Mouse (Mus musculus): ENCODE measurements around the gene Fgf6. TPM values are rescaled to one million over a fixed set of nuclear protein-coding genes. Genes with fewer than 3 reads are reported as not detected.

The Fgf6 gene
- polyA plus RNA-seq (2014; fragmentation: Illumina TruSeq; extraction: RNeasy Lipid Tissue Mini Kit (QIAGEN cat#74804); ENCODE audit: low read depth, low replicate concordance), result not detected

GRCm38 (mm10) chr6:127014906-127015770, at the start of gene Fgf6:
Fgf6 (plus strand) TSS chr6:127015586.

GRCm38 (mm10) chr6:127072817-127073216, 57.4 kb downstream of the Fgf6 start, which contains the start of gene Fgf23:
Fgf23 (plus strand) TSS chr6:127072902.

Other genes starting within 250 kb of the Fgf6 start
- gene Ndufa9, start 166.4 kb upstream of the Fgf6 start, polyA plus RNA-seq (2014; fragmentation: Illumina TruSeq; extraction: RNeasy Lipid Tissue Mini Kit (QIAGEN cat#74804); ENCODE audit: low read depth, low replicate concordance), result 84.5 TPM
- not detected for gene Akap3, start 162.5 kb upstream of the Fgf6 start, polyA plus RNA-seq (2014; fragmentation: Illumina TruSeq; extraction: RNeasy Lipid Tissue Mini Kit (QIAGEN cat#74804); ENCODE audit: low read depth, low replicate concordance)
- gene Dyrk4, start 93.7 kb upstream of the Fgf6 start, polyA plus RNA-seq (2014; fragmentation: Illumina TruSeq; extraction: RNeasy Lipid Tissue Mini Kit (QIAGEN cat#74804); ENCODE audit: low read depth, low replicate concordance), result 0.32 TPM
- 16.2 TPM for gene Rad51ap1, start 76.0 kb upstream of the Fgf6 start, polyA plus RNA-seq (2014; fragmentation: Illumina TruSeq; extraction: RNeasy Lipid Tissue Mini Kit (QIAGEN cat#74804); ENCODE audit: low read depth, low replicate concordance)
- gene D6Wsu163e, start 75.6 kb upstream of the Fgf6 start, polyA plus RNA-seq (2014; fragmentation: Illumina TruSeq; extraction: RNeasy Lipid Tissue Mini Kit (QIAGEN cat#74804); ENCODE audit: low read depth, low replicate concordance), result 22.7 TPM
- gene Fgf23, start 57.3 kb downstream of the Fgf6 start, polyA plus RNA-seq (2014; fragmentation: Illumina TruSeq; extraction: RNeasy Lipid Tissue Mini Kit (QIAGEN cat#74804); ENCODE audit: low read depth, low replicate concordance), result not detected
- gene Tigar, start 94.0 kb downstream of the Fgf6 start, polyA plus RNA-seq (2014; fragmentation: Illumina TruSeq; extraction: RNeasy Lipid Tissue Mini Kit (QIAGEN cat#74804); ENCODE audit: low read depth, low replicate concordance), result 6.4 TPM
- gene Ccnd2, start 136.6 kb downstream of the Fgf6 start, polyA plus RNA-seq (2014; fragmentation: Illumina TruSeq; extraction: RNeasy Lipid Tissue Mini Kit (QIAGEN cat#74804); ENCODE audit: low read depth, low replicate concordance), result 96.0 TPM

Measured in sigmoid colon, adult 10 weeks (tissue).